Mouse (Mus musculus) monocyte, adult 59 days (primary cell): Measurements from ENCODE around the gene Mknk2. TPM values are rescaled to one million over a fixed set of nuclear protein-coding genes. Genes with fewer than 3 reads are reported as not detected.

Source experiments
- total RNA-seq, 2 experiments: library from RNA; stranded (reverse); gene quantifications; one replicate each; pipeline ENCODE4 v1.2.4; 2023

Gene Mknk2
- 100 to 1,000 TPM; 277 to 297 TPM for total RNA-seq

GRCm38 (mm10) chr10:80677942-80678436 is at the start of gene Mknk2:
Gene Mknk2, minus strand, starts transcription at chr10:80678112.

GRCm38 (mm10) chr10:80701721-80702535 is 24.0 kb upstream of the Mknk2 start, which contains the start of the genes Mob3a and Izumo4:
Gene Mob3a, minus strand, starts transcription at chr10:80701977.
Gene Izumo4, plus strand, starts transcription at chr10:80702184.

GRCm38 (mm10) chr10:80656863-80657623 is 20.9 kb downstream of the Mknk2 start, which contains the start of gene Btbd2:
Gene Btbd2, minus strand, starts transcription at chr10:80657071.

GRCm38 (mm10) chr10:80622661-80623456 is 55.1 kb downstream of the Mknk2 start, which contains the start of gene Csnk1g2:
Gene Csnk1g2, plus strand, starts transcription at chr10:80622838.

Other genes with a start within 250 kb of the Mknk2 start
- gene Tcf3, start 244.5 kb downstream of the Mknk2 start, total RNA-seq, result 10 to 100 TPM; 45.8 to 51.3 TPM
- not detected for gene Onecut3, start 183.3 kb downstream of the Mknk2 start, total RNA-seq
- gene Atp8b3, start 139.0 kb downstream of the Mknk2 start, total RNA-seq, result not detected
- 100 to 1,000 TPM in 1 of 2 experiments, 10 to 100 TPM in 1; 98.6 to 111 TPM for gene Rexo1, start 116.6 kb downstream of the Mknk2 start, total RNA-seq
- 10 to 100 TPM; 16.0 to 17.2 TPM for gene Klf16, start 100.8 kb downstream of the Mknk2 start, total RNA-seq
- 10 to 100 TPM; 52.1 to 54.2 TPM for gene Abhd17a, start 87.8 kb downstream of the Mknk2 start, total RNA-seq
- 10 to 100 TPM; 27.5 to 33.1 TPM for gene Scamp4, start 75.2 kb downstream of the Mknk2 start, total RNA-seq
- gene Adat3, start 75.2 kb downstream of the Mknk2 start, total RNA-seq, result 1 to 10 TPM; 6.9 to 8.3 TPM
- 1 to 10 TPM; 1.5 to 2.0 TPM for gene Gm49322, start 72.1 kb downstream of the Mknk2 start, total RNA-seq
- 100 to 1,000 TPM; 111 TPM for gene Csnk1g2, start 55.3 kb downstream of the Mknk2 start, total RNA-seq
- 10 to 100 TPM; 27.1 to 29.9 TPM for gene Btbd2, start 21.0 kb downstream of the Mknk2 start, total RNA-seq
- gene Mob3a, start 23.9 kb upstream of the Mknk2 start, total RNA-seq, result 100 to 1,000 TPM; 115 to 125 TPM
- 10 to 100 TPM; 11.6 to 13.5 TPM for gene Izumo4, start 24.1 kb upstream of the Mknk2 start, total RNA-seq
- 100 to 1,000 TPM; 153 to 155 TPM for gene Ap3d1, start 64.2 kb upstream of the Mknk2 start, total RNA-seq
- gene Dot1l, start 77.1 kb upstream of the Mknk2 start, total RNA-seq, result 10 to 100 TPM; 37.6 to 42.3 TPM
- gene Sf3a2, start 120.1 kb upstream of the Mknk2 start, total RNA-seq, result 10 to 100 TPM; 54.7 to 55.9 TPM
- 100 to 1,000 TPM; 100 to 104 TPM for gene Plekhj1, start 120.5 kb upstream of the Mknk2 start, total RNA-seq
- gene Amh, start 127.1 kb upstream of the Mknk2 start, total RNA-seq, result under 1 TPM; 0.30 to 0.58 TPM
- not detected for gene Jsrp1, start 135.4 kb upstream of the Mknk2 start, total RNA-seq
- gene Oaz1, start 148.5 kb upstream of the Mknk2 start, total RNA-seq, result 100 to 1,000 TPM; 490 to 501 TPM
- not detected for gene Lingo3, start 165.9 kb upstream of the Mknk2 start, total RNA-seq
- 10 to 100 TPM; 15.9 to 29.9 TPM for gene Lsm7, start 177.1 kb upstream of the Mknk2 start, total RNA-seq
- 10 to 100 TPM; 27.1 to 36.9 TPM for gene Sppl2b, start 177.2 kb upstream of the Mknk2 start, total RNA-seq
- gene Tmprss9, start 193.7 kb upstream of the Mknk2 start, total RNA-seq, result not detected
- 10 to 100 TPM; 49.5 to 51.3 TPM for gene Timm13, start 222.9 kb upstream of the Mknk2 start, total RNA-seq
- gene Lmnb2, start 240.1 kb upstream of the Mknk2 start, total RNA-seq, result 1 to 10 TPM; 4.1 to 4.5 TPM